Mouse (Mus musculus) myocyte (in vitro differentiated cells): ENCODE data around the gene Camta1. TPM values are rescaled to one million over a fixed set of nuclear protein-coding genes. Genes with fewer than 3 reads are reported as not detected.

Experiments used
- H3K27me3 ChIP-seq: one replicate; pipeline ENCODE4 v1.6.1; 2011; ENCODE audit not compliant: control insufficient read depth, insufficient read depth, insufficient read length
- H3K36me3 ChIP-seq: one replicate; pipeline ENCODE4 v1.6.1; 2011; ENCODE audit not compliant: control insufficient read depth, insufficient read depth
- H3K4me2 ChIP-seq: one replicate; pipeline ENCODE4 v1.6.1; 2011; ENCODE audit warnings: low read depth, control low read depth
- H3K4me3 ChIP-seq: one replicate; pipeline ENCODE4 v1.5.1; 2011; ENCODE audit warnings: mild to moderate bottlenecking, control low read depth, moderate library complexity
- H3K79me2 ChIP-seq: one replicate; pipeline ENCODE4 v1.6.1; 2011; ENCODE audit not compliant: control insufficient read depth, insufficient read depth
- H3ac ChIP-seq: one replicate; pipeline ENCODE4 v1.6.1; 2011; ENCODE audit not compliant: control insufficient read depth, insufficient read length
- CEBPB ChIP-seq: IDR thresholded peaks from 2 replicates; pipeline ENCODE4 v1.6.1; 2011; ENCODE audit warnings: mild to moderate bottlenecking, moderate library complexity; ENCODE audit not compliant: poor library complexity, insufficient read depth, severe bottlenecking
- E2F4 ChIP-seq: IDR thresholded peaks from one replicate; pipeline ENCODE4 v1.6.1; 2011; ENCODE audit warnings: mild to moderate bottlenecking, control low read depth, moderate library complexity; ENCODE audit not compliant: insufficient read depth
- MAX ChIP-seq: IDR thresholded peaks from one replicate; pipeline ENCODE4 v1.6.1; 2011; ENCODE audit warnings: low read depth, mild to moderate bottlenecking, control low read depth
- MYOD1 ChIP-seq, 3 experiments: IDR thresholded peaks; one replicate each; pipeline ENCODE4 v1.6.1; 2011; ENCODE audit warnings: control low read depth in 2 of 3, low read depth in 2 of 3, mild to moderate bottlenecking in 2 of 3, moderate library complexity in 1 of 3; ENCODE audit not compliant: insufficient read length in 2 of 3, control insufficient read depth in 1 of 3
- MYOG ChIP-seq, 3 experiments: IDR thresholded peaks; one replicate each; pipeline ENCODE4 v1.6.1; 2011; ENCODE audit warnings: control low read depth in 2 of 3, low read depth in 2 of 3, mild to moderate bottlenecking in 2 of 3; ENCODE audit not compliant: insufficient read length in 2 of 3, control insufficient read depth in 1 of 3, insufficient read depth in 1 of 3
- POLR2A ChIP-seq: IDR thresholded peaks from one replicate; pipeline ENCODE4 v1.6.1; 2011; ENCODE audit warnings: low read depth, mild to moderate bottlenecking, control low read depth, moderate library complexity; ENCODE audit not compliant: insufficient read length
- POLR2AphosphoS2 ChIP-seq: IDR thresholded peaks from one replicate; pipeline ENCODE4 v1.6.1; 2011; ENCODE audit warnings: low read depth, control low read depth; ENCODE audit not compliant: insufficient read length
- REST ChIP-seq: IDR thresholded peaks from one replicate; pipeline ENCODE4 v1.6.1; 2011; ENCODE audit warnings: mild to moderate bottlenecking, control low read depth, moderate library complexity; ENCODE audit not compliant: insufficient read depth, insufficient read length
- SRF ChIP-seq: IDR thresholded peaks from one replicate; pipeline ENCODE4 v1.6.1; 2011; ENCODE audit warnings: low read depth; ENCODE audit not compliant: control insufficient read depth, insufficient read length
- TCF12 ChIP-seq: IDR thresholded peaks from one replicate; pipeline ENCODE4 v1.6.1; 2011; ENCODE audit warnings: mild to moderate bottlenecking, control low read depth; ENCODE audit not compliant: poor library complexity, insufficient read depth, severe bottlenecking
- TCF3 ChIP-seq: IDR thresholded peaks from one replicate; pipeline ENCODE4 v1.6.1; 2011; ENCODE audit warnings: low read depth, control low read depth; ENCODE audit not compliant: insufficient read length
- USF1 ChIP-seq: IDR thresholded peaks from one replicate; pipeline ENCODE4 v1.6.1; 2011; ENCODE audit warnings: low read depth, mild to moderate bottlenecking, control low read depth, moderate library complexity
- polyA plus RNA-seq: library from polyadenylated mRNA; unstranded; fragments of >200 nt; fragmentation: generic; extraction: Trizol; gene quantifications from one replicate; pipeline ENCODE4 v1.2.1, GENCODE M21; 2012; ENCODE audit warnings: missing spikeins

Gene Camta1
- polyA plus RNA-seq, 1 experiment, result 40.6 TPM

DNA sequence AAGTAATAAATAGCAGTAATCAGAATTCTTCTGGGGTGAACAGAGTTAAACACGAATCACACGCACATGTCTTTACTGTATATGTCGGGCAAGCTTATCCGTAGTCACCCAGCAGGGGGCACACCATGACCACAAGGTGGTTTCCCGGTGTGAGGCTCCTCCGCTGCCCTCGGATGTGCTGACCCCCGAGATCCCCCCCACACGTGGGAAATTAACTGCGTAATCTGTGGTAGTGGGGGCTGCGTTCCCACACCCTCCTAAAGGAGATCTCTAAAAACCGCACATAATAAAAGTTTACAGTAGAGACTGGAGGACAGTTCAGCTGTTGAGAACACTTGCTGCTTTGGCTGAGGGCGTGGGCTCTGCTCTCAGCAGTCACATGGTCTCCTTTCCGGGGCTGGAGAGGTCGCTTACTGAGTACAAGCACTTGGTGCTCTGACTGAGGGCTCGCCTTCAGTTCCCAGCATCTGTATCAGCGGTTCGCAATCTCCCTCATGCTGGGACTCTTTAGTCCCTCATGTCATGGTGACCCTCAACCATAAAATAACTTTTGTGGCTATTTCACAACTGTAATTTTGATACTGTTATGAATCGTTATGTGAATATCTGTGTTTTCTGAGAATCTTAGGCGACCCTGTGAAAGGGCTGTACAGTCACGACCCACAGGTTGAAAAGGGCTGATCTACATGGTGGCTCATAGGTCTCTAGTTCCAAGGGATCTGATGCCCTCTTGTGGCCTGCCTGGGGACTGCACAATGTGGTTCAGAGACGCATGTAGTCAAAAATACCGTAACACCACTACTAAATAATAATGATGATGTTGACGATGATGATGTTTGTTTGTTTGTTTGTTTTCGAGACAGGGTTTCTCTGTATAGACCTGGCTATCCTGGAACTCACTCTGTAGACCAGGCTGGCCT is 896.8 kb downstream of the Camta1 start:
- Histone ChIP-seq H3K79me2 (no peaks in the 10 kb centered on the region), H3K4me2 (peak overlapping the region; percentile 81), H3K4me3 (peak overlapping the region; percentile 4), H3ac (no peak overlapping the region), H3K27me3 (no peaks in the 10 kb centered on the region), H3K36me3 (no peaks in the 10 kb centered on the region)
- TF ChIP-seq MAX (no peak), SRF (no peak), E2F4 (no peak), TCF12 (no peak), REST (no peak), USF1 (peak; percentile 68), POLR2AphosphoS2 (no peak), MYOD1 (IDR thresholded peaks at IDR 0.05; ENCODE audit: control insufficient read depth in 1 of 3, insufficient read length in 2 of 3, low read depth in 2 of 3) (peak in 1 of 3 experiments; percentile 44), POLR2A (no peak), MYOG (IDR thresholded peaks at IDR 0.05; ENCODE audit: control insufficient read depth in 1 of 3, insufficient read depth in 1 of 3, insufficient read length in 2 of 3, low read depth in 2 of 3) (peak in 1 of 3 experiments; percentile 44), CEBPB (no peak), TCF3 (no peak)

DNA sequence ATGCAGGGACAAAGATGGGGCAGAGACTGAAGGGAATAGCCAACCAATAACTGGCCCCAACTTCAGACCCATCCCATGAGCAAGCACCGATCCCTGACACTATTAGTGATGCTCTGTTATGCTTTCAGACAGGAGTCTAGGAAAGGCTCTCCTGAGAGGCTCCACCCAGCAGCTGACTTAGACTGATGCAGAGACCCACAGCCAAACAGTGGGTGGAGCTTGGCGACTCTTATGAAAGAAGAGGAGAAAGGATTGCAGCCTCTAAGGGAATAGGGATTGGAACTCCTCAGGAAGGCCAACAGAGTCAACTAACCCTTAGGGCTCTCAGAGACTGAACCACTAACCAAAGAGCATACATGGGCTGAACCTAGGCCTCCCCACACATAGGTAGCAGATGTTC is 898.0 kb downstream of the Camta1 start:
- no peak overlapping the region for H3K4me3 ChIP-seq
- TF ChIP-seq MAX (no peak), POLR2AphosphoS2 (no peak)
- H3K4me2 ChIP-seq, result no peak overlapping the region
- no peaks in the 10 kb centered on the region for H3K79me2 ChIP-seq
- no peaks in the 10 kb centered on the region for H3K27me3 ChIP-seq
- no peaks in the 10 kb centered on the region for H3K36me3 ChIP-seq
- H3ac ChIP-seq, result no peak overlapping the region

DNA sequence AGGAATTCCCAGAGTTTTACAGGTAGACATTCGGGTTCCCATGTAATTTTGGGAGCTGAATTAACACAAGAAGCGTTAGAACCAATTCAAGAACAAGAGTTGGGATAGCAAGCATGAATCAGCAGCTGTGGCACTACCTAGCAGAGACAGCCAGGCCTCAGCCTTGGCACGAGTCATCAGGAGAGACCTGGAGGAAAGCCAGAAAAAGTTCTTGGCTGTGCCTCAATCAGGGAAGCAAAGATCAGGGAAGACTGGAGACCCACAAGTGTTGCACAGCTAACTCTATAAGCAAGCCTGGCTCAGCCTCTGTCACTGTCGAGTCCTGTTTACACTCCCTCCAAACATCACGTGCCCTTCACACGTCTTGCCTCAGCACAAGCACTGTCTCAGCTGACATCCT is 899.4 kb downstream of the Camta1 start:
- no peak for TF ChIP-seq MAX
- no peak for TF ChIP-seq USF1
- no peak for TF ChIP-seq TCF12
- TF ChIP-seq E2F4, result no peak
- no peak for TF ChIP-seq MYOD1 (IDR thresholded peaks at IDR 0.05; ENCODE audit: control insufficient read depth in 1 of 3, insufficient read length in 2 of 3, low read depth in 2 of 3)
- no peak for TF ChIP-seq CEBPB
- TF ChIP-seq SRF, result no peak
- no peak for TF ChIP-seq POLR2AphosphoS2
- TF ChIP-seq TCF3, result no peak
- no peak for TF ChIP-seq POLR2A
- no peak for TF ChIP-seq MYOG (IDR thresholded peaks at IDR 0.05; ENCODE audit: control insufficient read depth in 1 of 3, insufficient read depth in 1 of 3, insufficient read length in 2 of 3, low read depth in 2 of 3)
- no peak for TF ChIP-seq REST
- no peaks in the 10 kb centered on the region for H3K27me3 ChIP-seq

DNA sequence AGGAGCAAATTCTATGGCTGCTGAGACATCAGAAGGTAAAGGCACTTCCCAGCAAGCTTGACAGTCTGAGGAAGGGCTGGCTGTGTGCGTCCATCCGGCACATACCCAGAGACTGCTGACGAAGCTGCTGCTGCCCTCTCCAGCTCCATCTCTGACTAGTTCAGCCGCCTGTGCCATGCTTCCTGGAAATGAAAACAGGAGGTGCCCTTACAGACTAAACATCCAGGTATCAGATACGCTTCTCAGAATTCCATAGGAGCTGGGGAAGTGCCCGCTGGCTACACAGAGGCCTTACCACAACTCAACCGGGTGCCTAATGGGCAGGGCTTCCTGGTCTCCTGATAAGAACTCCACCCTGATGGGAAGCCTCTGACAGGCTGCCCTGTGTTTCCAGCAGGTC is 903.1 kb downstream of the Camta1 start:
- Histone ChIP-seq H3K4me3 (no peak overlapping the region), H3K79me2 (no peaks in the 10 kb centered on the region), H3K4me2 (no peak overlapping the region), H3K27me3 (no peaks in the 10 kb centered on the region), H3ac (no peak overlapping the region), H3K36me3 (no peaks in the 10 kb centered on the region)
- no peak for TF ChIP-seq E2F4
- no peak for TF ChIP-seq MAX

More for the DNA sequence above, 899.4 kb downstream of the Camta1 start:
- Histone ChIP-seq H3K36me3 (no peaks in the 10 kb centered on the region), H3K4me2 (no peak overlapping the region), H3ac (no peak overlapping the region), H3K4me3 (no peak overlapping the region), H3K79me2 (no peaks in the 10 kb centered on the region)

DNA sequence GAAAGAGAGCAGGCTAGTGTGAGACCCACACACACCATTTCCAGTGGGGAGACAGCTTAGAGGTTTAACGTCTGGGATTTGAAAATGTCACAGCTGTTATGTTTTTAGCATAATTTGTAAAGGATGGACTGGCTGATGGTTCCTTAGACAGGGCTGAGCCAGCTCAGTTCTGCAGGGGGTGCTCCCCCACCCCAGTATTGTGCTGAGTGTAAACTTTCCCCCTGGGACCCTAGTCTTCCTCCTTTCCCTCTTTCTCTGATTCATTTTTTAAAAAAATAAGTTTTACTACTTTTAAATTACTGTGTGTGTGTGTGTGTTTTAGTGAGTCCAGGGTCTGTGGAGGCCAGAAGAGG is 904.6 kb downstream of the Camta1 start:
- Histone ChIP-seq H3ac (no peak overlapping the region), H3K36me3 (no peaks in the 10 kb centered on the region), H3K27me3 (peaks cover 7% of the 10 kb centered on the region), H3K4me3 (no peak overlapping the region), H3K79me2 (no peaks in the 10 kb centered on the region), H3K4me2 (no peak overlapping the region)
- TF ChIP-seq TCF3 (no peak), POLR2A (no peak), USF1 (no peak)
